Mouse (Mus musculus) liver, embryonic 14.5 days (tissue): ENCODE data around the gene RPS10-NUDT3.

Experiments used
- CTCF ChIP-seq: IDR thresholded peaks from 2 replicates; pipeline ENCODE4 v1.5.1; 2016; ENCODE audit warnings: antibody characterized with exemption, low read depth, control low read depth
- EP300 ChIP-seq: IDR thresholded peaks from 2 replicates; pipeline ENCODE4 v1.6.1; 2016; ENCODE audit warnings: antibody characterized with exemption, low read depth

DNA sequence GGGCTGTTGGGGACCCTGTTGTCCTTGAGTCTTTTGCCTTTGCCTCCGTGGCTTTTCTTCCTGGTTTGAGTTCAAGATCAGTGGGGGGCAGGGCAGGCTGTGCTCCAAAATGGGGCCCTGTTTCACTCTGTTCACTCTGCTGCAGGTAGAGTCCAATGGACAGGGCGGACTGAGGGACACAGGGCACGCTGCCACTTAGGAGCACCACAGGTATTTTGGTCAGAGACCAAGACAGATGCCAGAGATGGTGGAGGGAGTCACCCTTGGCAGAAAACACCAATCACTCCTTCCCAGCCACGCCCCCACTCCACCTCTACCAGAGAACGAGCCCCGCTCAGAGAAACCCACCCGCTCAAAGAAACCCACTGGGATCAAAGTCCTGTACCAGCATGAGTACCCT lies 10.8 kb upstream of the RPS10-NUDT3 start:
- no peak for TF ChIP-seq EP300
- TF ChIP-seq CTCF: no peak
